Mouse (Mus musculus) megakaryocyte, embryonic 14.5 days (primary cell): ENCODE data around the gene Grm5.

Experiments used
- FLI1 ChIP-seq: IDR thresholded peaks from 2 replicates; pipeline ENCODE4 v1.6.1; 2012; ENCODE audit warnings: low read length, inconsistent platforms, mixed read lengths
- GATA1 ChIP-seq: IDR thresholded peaks from 3 replicates; pipeline ENCODE4 v1.6.1; 2012; ENCODE audit warnings: mixed read lengths, low read length, inconsistent platforms, borderline replicate concordance

DNA sequence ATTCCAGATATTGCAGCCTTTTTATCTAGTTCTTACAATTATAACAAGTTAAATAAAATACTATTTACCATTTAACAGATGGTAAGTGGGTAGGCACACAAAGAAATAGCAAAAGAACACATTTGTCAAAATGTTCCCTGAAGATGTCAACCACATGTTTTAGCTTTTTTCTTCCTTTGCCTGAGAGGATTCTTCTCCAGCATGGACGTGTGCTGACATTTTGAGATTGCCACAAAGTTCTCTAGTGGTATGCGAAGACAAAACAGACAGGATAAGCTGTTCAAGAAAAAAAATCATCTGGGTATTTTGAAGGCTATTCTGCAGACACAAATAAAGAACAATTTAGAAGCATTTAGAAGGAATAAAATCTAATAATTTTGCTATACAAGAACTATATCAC lies 42.3 kb downstream of the Grm5 start:
- no peak for TF ChIP-seq GATA1
- TF ChIP-seq FLI1, result no peak
